Mouse (Mus musculus) lung, embryonic 14.5 days (tissue): Measurements from ENCODE around the gene Cnot8. TPM values are rescaled to one million over a fixed set of nuclear protein-coding genes. Genes with fewer than 3 reads are reported as not detected.

ENCODE experiments used
- ATAC-seq: fragments of 200-750 bp; cut with Nextera tagmentation; 2 replicates; pipeline ENCODE4 v1.8.0; 2017; ENCODE audit warnings: mild to moderate bottlenecking, moderate TSS enrichment, moderate library complexity; ENCODE audit not compliant: insufficient read depth
- DNase-seq: peaks from one replicate; pipeline ENCODE4 v3.0.0-alpha.2; 2015
- H3K27ac ChIP-seq: fragments of 300-500 bp; sonication (generic); 2 replicates; pipeline ENCODE4 v1.5.1; 2014; ENCODE audit warnings: low read depth, mild to moderate bottlenecking, moderate library complexity
- H3K27me3 ChIP-seq: fragments of 300-500 bp; sonication (generic); 2 replicates; pipeline ENCODE4 v1.6.1; 2014; ENCODE audit warnings: low read length, control low read depth; ENCODE audit not compliant: insufficient read depth
- H3K36me3 ChIP-seq: fragments of 300-500 bp; sonication (generic); 2 replicates; pipeline ENCODE4 v1.6.1; 2014; ENCODE audit warnings: control low read depth; ENCODE audit not compliant: insufficient read depth
- H3K4me1 ChIP-seq: fragments of 300-500 bp; sonication (generic); 2 replicates; pipeline ENCODE4 v1.6.1; 2014; ENCODE audit warnings: antibody characterized with exemption, control low read depth; ENCODE audit not compliant: insufficient read depth
- H3K4me2 ChIP-seq: fragments of 300-500 bp; sonication (generic); 2 replicates; pipeline ENCODE4 v1.6.1; 2014; ENCODE audit warnings: mild to moderate bottlenecking
- H3K4me3 ChIP-seq: fragments of 300-500 bp; sonication (generic); 2 replicates; pipeline ENCODE4 v1.5.1; 2014; ENCODE audit warnings: low read depth, low read length
- H3K9ac ChIP-seq: fragments of 300-500 bp; sonication (generic); 2 replicates; pipeline ENCODE4 v1.6.1; 2014
- H3K9me3 ChIP-seq: fragments of 300-500 bp; sonication (generic); 2 replicates; pipeline ENCODE4 v1.6.1; 2016; ENCODE audit warnings: low read depth, low read length, control low read depth
- CTCF ChIP-seq: IDR thresholded peaks from 2 replicates; pipeline ENCODE4 v1.5.1; 2016; ENCODE audit warnings: antibody characterized with exemption, low read depth
- WGBS: fragments of 180-500 bp; shearing (Covaris S2); extraction: QIAGEN DNeasy Blood & Tissue Kit; methylation state at CpG from one replicate; pipeline ENCODE4 v1.1.7; 2014; 5-methylcytosine and 5-hydroxymethylcytosine counted together
- polyA plus RNA-seq: library from polyadenylated mRNA; unstranded; fragments of >200 nt; fragmentation: Nextera tagmentation; extraction: Ambion mirVana; gene quantifications from 2 replicates; pipeline ENCODE4 v1.2.1, GENCODE M21; 2014

The Cnot8 gene
- polyA plus RNA-seq, 1 experiment from 2014 or later = 86.8 TPM

GRCm38 (mm10) chr11:58117044-58117652, 13.2 kb downstream of the Cnot8 start:
- WGBS = 84% methylated on average over 10 of the region's 10 CpGs

GRCm38 (mm10) chr11:58120655-58121054, 16.7 kb downstream of the Cnot8 start:
- 91% methylated on average over 3 of the region's 3 CpGs for WGBS
- H3K9ac ChIP-seq = no peak overlapping the region

More at GRCm38 (mm10) chr11:58117044-58117652, 13.2 kb downstream of the Cnot8 start:
- Histone ChIP-seq H3K27ac (no peak overlapping the region), H3K4me3 (no peak overlapping the region), H3K9ac (no peak overlapping the region), H3K36me3 (peaks cover 97% of the 10 kb centered on the region), H3K4me1 (no peaks in the 10 kb centered on the region), H3K9me3 (no peaks in the 10 kb centered on the region), H3K4me2 (no peak overlapping the region), H3K27me3 (no peaks in the 10 kb centered on the region)
- ATAC-seq (no peak), DNase-seq (no peak)
- TF ChIP-seq CTCF = no peak

GRCm38 (mm10) chr11:58121351-58121750, 17.4 kb downstream of the Cnot8 start:
- no peaks in the 10 kb centered on the region for H3K27me3 ChIP-seq
- no peak for TF ChIP-seq CTCF
- no peak overlapping the region for H3K4me2 ChIP-seq
- no peak overlapping the region for H3K9ac ChIP-seq
- no peak overlapping the region for H3K4me3 ChIP-seq
- H3K4me1 ChIP-seq = no peaks in the 10 kb centered on the region
- H3K36me3 ChIP-seq = peaks cover 88% of the 10 kb centered on the region
- DNase-seq (no peak), ATAC-seq (no peak)
- no peaks in the 10 kb centered on the region for H3K9me3 ChIP-seq
- 82% methylated on average over 9 of the region's 9 CpGs for WGBS
- no peak overlapping the region for H3K27ac ChIP-seq

More at GRCm38 (mm10) chr11:58120655-58121054, 16.7 kb downstream of the Cnot8 start:
- DNase-seq (no peak), ATAC-seq (no peak)
- Histone ChIP-seq H3K36me3 (peaks cover 88% of the 10 kb centered on the region), H3K4me2 (no peak overlapping the region), H3K4me1 (no peaks in the 10 kb centered on the region), H3K4me3 (no peak overlapping the region), H3K27ac (no peak overlapping the region), H3K9me3 (no peaks in the 10 kb centered on the region), H3K27me3 (no peaks in the 10 kb centered on the region)
- TF ChIP-seq CTCF = no peak

GRCm38 (mm10) chr11:58123711-58124110, 19.8 kb downstream of the Cnot8 start:
- no peak for TF ChIP-seq CTCF
- Histone ChIP-seq H3K27ac (no peak overlapping the region), H3K4me1 (no peaks in the 10 kb centered on the region), H3K4me3 (no peak overlapping the region), H3K9me3 (no peaks in the 10 kb centered on the region), H3K36me3 (peaks cover 88% of the 10 kb centered on the region), H3K27me3 (no peaks in the 10 kb centered on the region), H3K4me2 (no peak overlapping the region), H3K9ac (no peak overlapping the region)
- ATAC-seq (no peak), DNase-seq (no peak)
- 88% methylated on average over 2 of the region's 2 CpGs for WGBS

GRCm38 (mm10) chr11:58125021-58125420, 21.1 kb downstream of the Cnot8 start:
- no peaks in the 10 kb centered on the region for H3K4me1 ChIP-seq
- no peak overlapping the region for H3K4me3 ChIP-seq
- no peak overlapping the region for H3K4me2 ChIP-seq
- no peak overlapping the region for H3K27ac ChIP-seq
- no peak overlapping the region for H3K9ac ChIP-seq
- 66% methylated on average over 11 of the region's 11 CpGs for WGBS
- H3K9me3 ChIP-seq = no peaks in the 10 kb centered on the region
- H3K27me3 ChIP-seq = no peaks in the 10 kb centered on the region
- no peak for TF ChIP-seq CTCF
- DNase-seq (peak; percentile 40), ATAC-seq (peak; percentile 71)
- peaks cover 91% of the 10 kb centered on the region for H3K36me3 ChIP-seq

GRCm38 (mm10) chr11:58126397-58127160, 22.6 kb downstream of the Cnot8 start:
- TF ChIP-seq CTCF = peak; percentile 27; the same call in 1 of the 2 replicates
- peak; percentile 72 for DNase-seq
- Histone ChIP-seq H3K9me3 (no peaks in the 10 kb centered on the region), H3K36me3 (peaks cover 90% of the 10 kb centered on the region), H3K27ac (no peak overlapping the region), H3K4me2 (no peak overlapping the region), H3K4me3 (no peak overlapping the region), H3K27me3 (no peaks in the 10 kb centered on the region), H3K9ac (no peak overlapping the region), H3K4me1 (no peaks in the 10 kb centered on the region)
- peak; percentile 62; the same call in 1 of the 2 replicates for ATAC-seq
- 43% methylated on average over 7 of the region's 7 CpGs for WGBS

GRCm38 (mm10) chr11:58127544-58127943, 23.6 kb downstream of the Cnot8 start:
- Histone ChIP-seq H3K4me1 (no peaks in the 10 kb centered on the region), H3K27ac (no peak overlapping the region), H3K9me3 (no peaks in the 10 kb centered on the region), H3K9ac (no peak overlapping the region), H3K4me2 (no peak overlapping the region), H3K4me3 (no peak overlapping the region), H3K27me3 (no peaks in the 10 kb centered on the region), H3K36me3 (peaks cover 91% of the 10 kb centered on the region)
- TF ChIP-seq CTCF = no peak
- WGBS = 72% methylated on average over 2 of the region's 2 CpGs
- no peak for ATAC-seq
- DNase-seq = no peak
